Mouse (Mus musculus) macrophage (primary cell): ENCODE measurements at regions not wholly inside any gene's neighbourhood (a gene's known extent, or its start where the extent isn't known, plus 50 kb on each side); places are given as distances from the start of the nearest gene placed in this dataset.

Experiments
- H3K27ac ChIP-seq: fragments of 350-480 bp; formaldehyde crosslinking; 2 replicates; pipeline ENCODE4 v1.9.0; 2021
- H3K36me3 ChIP-seq: fragments of 350-480 bp; formaldehyde crosslinking; 2 replicates; pipeline ENCODE4 v1.9.0; 2021; ENCODE audit errors: inconsistent target
- H3K4me3 ChIP-seq: fragments of 350-480 bp; formaldehyde crosslinking; 2 replicates; pipeline ENCODE4 v1.9.0; 2021; ENCODE audit errors: inconsistent target
- H3K79me2 ChIP-seq: fragments of 350-480 bp; formaldehyde crosslinking; 2 replicates; pipeline ENCODE4 v1.9.0; 2021; ENCODE audit errors: inconsistent target
- WGBS: methylation state at CpG from one replicate; pipeline ENCODE4 v1.1.7; 2026; ENCODE audit warnings: inconsistent platforms; ENCODE audit not compliant: missing documents; 5-methylcytosine and 5-hydroxymethylcytosine counted together

GRCm38 (mm10) chr10:19139234-19139633 lies 123.8 kb upstream of the Tnfaip3 start:
- 100% methylated on average over 2 of the region's 2 CpGs for WGBS
- Histone ChIP-seq H3K4me3 (no peak overlapping the region), H3K36me3 (no peaks in the 10 kb centered on the region), H3K79me2 (no peaks in the 10 kb centered on the region), H3K27ac (no peak overlapping the region)

- Histone ChIP-seq H3K27ac (no peak overlapping the region), H3K4me3 (no peak overlapping the region), H3K79me2 (no peaks in the 10 kb centered on the region), H3K36me3 (no peaks in the 10 kb centered on the region)
- WGBS: 93% methylated on average over 1 of the region's 1 CpGs
Observed at GRCm38 (mm10) chr10:19138258-19138657, 122.8 kb upstream of the Tnfaip3 start.

- 77% methylated on average over 4 of the region's 4 CpGs for WGBS
- Histone ChIP-seq H3K36me3 (no peaks in the 10 kb centered on the region), H3K4me3 (no peak overlapping the region), H3K27ac (no peak overlapping the region), H3K79me2 (no peaks in the 10 kb centered on the region)
Observed at GRCm38 (mm10) chr10:19127581-19128291, 112.3 kb upstream of the Tnfaip3 start.

- 100% methylated on average over 2 of the region's 2 CpGs for WGBS
- H3K4me3 ChIP-seq: no peak overlapping the region
- H3K27ac ChIP-seq: no peak overlapping the region
- no peaks in the 10 kb centered on the region for H3K79me2 ChIP-seq
- no peaks in the 10 kb centered on the region for H3K36me3 ChIP-seq
Observed at GRCm38 (mm10) chr10:19126922-19127321, 111.5 kb upstream of the Tnfaip3 start.

GRCm38 (mm10) chr10:19126438-19126837 lies 111.0 kb upstream of the Tnfaip3 start:
- WGBS: 91% methylated on average over 4 of the region's 4 CpGs

GRCm38 (mm10) chr10:19123691-19124090 lies 108.2 kb upstream of the Tnfaip3 start:
- Histone ChIP-seq H3K27ac (no peak overlapping the region), H3K79me2 (no peaks in the 10 kb centered on the region), H3K4me3 (no peak overlapping the region), H3K36me3 (no peaks in the 10 kb centered on the region)
- 93% methylated on average over 7 of the region's 7 CpGs for WGBS

More at GRCm38 (mm10) chr10:19126438-19126837, 111.0 kb upstream of the Tnfaip3 start:
- H3K79me2 ChIP-seq: no peaks in the 10 kb centered on the region
- no peaks in the 10 kb centered on the region for H3K36me3 ChIP-seq
- no peak overlapping the region for H3K27ac ChIP-seq
- no peak overlapping the region for H3K4me3 ChIP-seq

GRCm38 (mm10) chr10:19122221-19122620 lies 106.8 kb upstream of the Tnfaip3 start:
- H3K27ac ChIP-seq: no peak overlapping the region
- WGBS: 56% methylated on average over 6 of the region's 6 CpGs
- H3K4me3 ChIP-seq: no peak overlapping the region
- H3K36me3 ChIP-seq: no peaks in the 10 kb centered on the region
- H3K79me2 ChIP-seq: no peaks in the 10 kb centered on the region

GRCm38 (mm10) chr10:19119281-19120049 lies 104.0 kb upstream of the Tnfaip3 start:
- H3K79me2 ChIP-seq: no peaks in the 10 kb centered on the region
- no peaks in the 10 kb centered on the region for H3K36me3 ChIP-seq
- 85% methylated on average over 8 of the region's 8 CpGs for WGBS
- H3K27ac ChIP-seq: no peak overlapping the region
- H3K4me3 ChIP-seq: no peak overlapping the region

- WGBS: 34% methylated on average over 5 of the region's 5 CpGs
- Histone ChIP-seq H3K27ac (no peak overlapping the region), H3K4me3 (no peak overlapping the region), H3K79me2 (no peaks in the 10 kb centered on the region), H3K36me3 (no peaks in the 10 kb centered on the region)
Observed at GRCm38 (mm10) chr10:19118569-19119280, 103.3 kb upstream of the Tnfaip3 start.

- no peak overlapping the region for H3K27ac ChIP-seq
- no peaks in the 10 kb centered on the region for H3K36me3 ChIP-seq
- H3K4me3 ChIP-seq: no peak overlapping the region
- no peaks in the 10 kb centered on the region for H3K79me2 ChIP-seq
- WGBS: 74% methylated on average over 9 of the region's 9 CpGs
Observed at GRCm38 (mm10) chr10:19117071-19117605, 101.7 kb upstream of the Tnfaip3 start.

GRCm38 (mm10) chr10:19112459-19112858 lies 97.0 kb upstream of the Tnfaip3 start:
- H3K4me3 ChIP-seq: no peak overlapping the region
- H3K36me3 ChIP-seq: no peaks in the 10 kb centered on the region
- 77% methylated on average over 2 of the region's 2 CpGs for WGBS
- no peaks in the 10 kb centered on the region for H3K79me2 ChIP-seq
- H3K27ac ChIP-seq: no peak overlapping the region

- Histone ChIP-seq H3K79me2 (no peaks in the 10 kb centered on the region), H3K4me3 (no peak overlapping the region), H3K36me3 (no peaks in the 10 kb centered on the region), H3K27ac (no peak overlapping the region)
- 60% methylated on average over 6 of the region's 6 CpGs for WGBS
Observed at GRCm38 (mm10) chr10:19105231-19105681, 89.8 kb upstream of the Tnfaip3 start.

- 46% methylated on average over 5 of the region's 5 CpGs for WGBS
- H3K36me3 ChIP-seq: no peaks in the 10 kb centered on the region
- H3K27ac ChIP-seq: no peak overlapping the region
- no peaks in the 10 kb centered on the region for H3K79me2 ChIP-seq
- no peak overlapping the region for H3K4me3 ChIP-seq
Observed at GRCm38 (mm10) chr10:19104671-19105203, 89.3 kb upstream of the Tnfaip3 start.
